Mouse (Mus musculus): Measurements from ENCODE around the gene Bnc2. TPM values are rescaled to one million over a fixed set of nuclear protein-coding genes. Genes with fewer than 3 reads are reported as not detected.

Gene Bnc2
- polyA plus RNA-seq, 1 experiment from 2014 or later = 1.6 TPM

DNA sequence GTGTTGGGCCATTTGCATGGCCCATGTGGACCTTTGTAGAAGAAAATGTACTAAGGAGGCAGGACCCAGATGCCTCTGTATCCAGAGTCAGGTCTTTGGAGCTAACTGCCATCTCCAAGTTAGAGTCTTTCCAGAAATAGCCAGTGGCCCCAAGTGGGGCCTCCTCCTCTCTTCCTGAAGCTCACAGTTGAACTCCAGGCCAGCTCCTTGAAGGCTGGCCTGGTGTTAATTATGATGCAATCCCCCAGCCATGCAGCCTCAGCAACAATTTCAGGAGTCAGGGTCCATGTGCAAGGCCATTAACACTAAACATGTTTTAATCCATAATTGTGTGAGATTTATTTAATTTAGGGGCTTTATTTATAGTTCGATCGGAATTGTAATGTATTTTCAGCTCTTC, 427.7 kb downstream of the Bnc2 start:
- Histone ChIP-seq H3K4me3 (no peak overlapping the region), H3K4me2 (no peak overlapping the region), H3K9ac (no peak overlapping the region), H3K9me3 (replicated peaks) (no peaks in the 10 kb centered on the region), H3K36me3 (no peaks in the 10 kb centered on the region), H3K4me1 (replicated peaks) (0 out of 2 replicates have a peak, but pooled peaks cover 4% of the 10 kb centered on the region), H3K27me3 (replicated peaks) (no peaks in the 10 kb centered on the region), H3K27ac (ENCODE audit: poor library complexity, severe bottlenecking) (no peak overlapping the region)
- no peak for ATAC-seq (ENCODE audit: insufficient number of reproducible peaks, low FRiP score)
- 90% methylated on average over 2 of the region's 2 CpGs for WGBS

DNA sequence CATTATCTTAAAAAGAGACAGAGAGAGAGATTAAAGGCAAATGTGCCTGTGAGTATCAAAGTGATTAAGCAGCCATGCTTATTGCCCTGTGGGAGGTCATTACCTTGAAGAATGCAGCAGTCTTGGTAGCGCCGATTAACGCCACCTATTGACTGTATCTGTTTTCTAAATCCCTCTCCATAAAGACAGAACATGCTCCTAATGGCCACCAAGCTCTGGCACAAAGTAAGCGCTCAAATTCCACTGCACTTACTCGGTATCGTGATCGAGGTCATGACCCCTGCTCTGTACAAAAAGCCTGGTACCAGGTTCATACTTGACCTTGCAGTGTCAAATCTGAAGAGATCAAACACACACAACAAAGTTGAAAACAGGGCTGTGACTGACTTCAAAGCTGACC, 442.7 kb downstream of the Bnc2 start:
- H3K4me2 ChIP-seq = no peak overlapping the region
- 0 out of 2 replicates have a peak, but pooled peaks cover 7% of the 10 kb centered on the region for H3K4me1 ChIP-seq (replicated peaks)
- H3K4me3 ChIP-seq = no peak overlapping the region
- no peaks in the 10 kb centered on the region for H3K27me3 ChIP-seq (replicated peaks)
- no peaks in the 10 kb centered on the region for H3K36me3 ChIP-seq
- 70% methylated on average over 7 of the region's 7 CpGs for WGBS
- no peak overlapping the region for H3K9ac ChIP-seq
- H3K27ac ChIP-seq (ENCODE audit: poor library complexity, severe bottlenecking) = no peak overlapping the region
- no peak for ATAC-seq (ENCODE audit: insufficient number of reproducible peaks, low FRiP score)
- H3K9me3 ChIP-seq (replicated peaks) = no peaks in the 10 kb centered on the region

DNA sequence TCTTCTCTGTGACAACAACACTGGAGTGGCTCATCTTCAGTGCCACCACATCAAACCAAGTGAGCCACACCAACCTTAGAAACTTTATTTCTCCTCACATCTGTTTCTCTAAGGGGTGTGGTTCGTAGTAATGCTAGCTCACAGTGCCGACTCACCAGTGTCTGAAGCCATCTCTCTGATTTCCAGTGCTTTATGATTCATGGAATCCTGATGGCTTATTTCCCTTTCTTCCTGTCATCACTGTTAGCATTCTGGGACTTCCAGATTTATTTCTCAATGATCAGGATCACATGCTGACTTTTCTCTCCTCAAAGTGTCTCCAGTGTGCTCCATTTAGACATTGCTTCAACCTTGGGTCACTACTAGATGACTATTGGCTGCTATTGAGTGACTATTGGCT, 443.8 kb downstream of the Bnc2 start:
- no peaks in the 10 kb centered on the region for H3K9me3 ChIP-seq (replicated peaks)
- no peak overlapping the region for H3K27ac ChIP-seq (ENCODE audit: poor library complexity, severe bottlenecking)
- no peak for ATAC-seq (ENCODE audit: insufficient number of reproducible peaks, low FRiP score)
- H3K27me3 ChIP-seq (replicated peaks) = no peaks in the 10 kb centered on the region
- H3K4me2 ChIP-seq = no peak overlapping the region
- H3K4me3 ChIP-seq = no peak overlapping the region
- no peaks in the 10 kb centered on the region for H3K36me3 ChIP-seq
- H3K9ac ChIP-seq = no peak overlapping the region
- H3K4me1 ChIP-seq (replicated peaks) = 0 out of 2 replicates have a peak, but pooled peaks cover 7% of the 10 kb centered on the region
- 83% methylated on average over 2 of the region's 2 CpGs for WGBS

DNA sequence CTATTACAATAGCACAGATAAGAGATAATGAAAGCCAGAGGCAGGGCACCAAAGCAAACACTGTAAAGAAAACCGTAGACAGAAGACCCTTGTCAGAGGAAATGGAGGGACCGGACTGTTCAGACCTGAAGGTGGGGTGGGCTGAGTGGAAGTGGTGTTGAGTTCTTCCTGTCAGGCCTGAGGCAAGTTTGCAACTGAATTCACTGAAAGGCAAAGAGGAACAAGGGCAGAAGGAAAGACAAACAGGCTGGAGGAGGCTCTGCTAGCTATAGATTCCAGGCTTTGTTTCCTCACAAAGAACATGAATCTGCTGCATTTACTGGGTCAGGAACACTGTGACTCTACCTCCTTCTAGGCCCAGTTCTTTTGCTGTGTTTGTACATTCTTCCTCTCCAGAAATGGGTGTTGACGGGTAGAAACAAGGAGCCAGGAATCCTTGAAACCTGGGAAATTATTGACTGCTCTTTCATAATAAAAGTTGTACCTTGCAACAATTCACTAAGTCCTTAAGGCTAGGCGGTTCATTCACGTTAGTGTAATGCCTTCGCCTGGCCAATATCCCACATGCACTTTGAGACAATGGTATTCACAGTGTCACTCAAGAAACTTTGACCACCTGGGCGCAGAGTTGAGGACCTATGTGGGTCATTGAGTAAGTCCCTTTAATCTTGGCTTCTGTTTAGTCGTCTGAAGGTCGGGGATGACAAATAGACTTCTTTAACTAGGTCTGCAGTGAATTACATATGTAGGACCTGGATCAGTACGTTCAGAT, 445.7 kb downstream of the Bnc2 start:
- Histone ChIP-seq H3K9me3 (replicated peaks) (no peaks in the 10 kb centered on the region), H3K36me3 (no peaks in the 10 kb centered on the region), H3K9ac (no peak overlapping the region), H3K4me1 (replicated peaks) (0 out of 2 replicates have a peak, but pooled peaks cover 7% of the 10 kb centered on the region), H3K4me2 (no peak overlapping the region), H3K4me3 (no peak overlapping the region), H3K27ac (ENCODE audit: poor library complexity, severe bottlenecking) (no peak overlapping the region), H3K27me3 (replicated peaks) (no peaks in the 10 kb centered on the region)
- WGBS = 63% methylated on average over 10 of the region's 10 CpGs
- ATAC-seq (ENCODE audit: insufficient number of reproducible peaks, low FRiP score) = peak; percentile 45; the same call in 1 of the 2 replicates

DNA sequence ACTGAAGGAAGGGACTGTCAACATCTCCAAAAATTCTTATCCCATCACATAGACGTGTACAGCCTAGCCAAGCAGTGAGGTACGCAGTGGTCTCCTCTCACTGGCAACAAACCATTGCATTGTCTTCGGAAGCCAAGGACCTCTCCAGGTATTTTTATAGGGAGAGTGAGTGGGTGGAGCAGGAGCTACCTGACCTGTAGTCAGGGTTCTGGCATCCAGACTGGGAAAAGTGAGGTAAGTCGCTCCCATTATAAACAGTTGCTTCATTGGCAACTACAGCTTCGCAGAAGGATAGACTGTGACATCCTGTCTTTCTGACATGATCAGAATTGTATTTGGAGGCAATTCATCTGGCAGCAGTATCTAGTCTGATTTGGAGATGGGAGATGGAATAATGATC, 446.5 kb downstream of the Bnc2 start:
- Histone ChIP-seq H3K27ac (ENCODE audit: poor library complexity, severe bottlenecking) (no peak overlapping the region), H3K4me3 (no peak overlapping the region), H3K36me3 (no peaks in the 10 kb centered on the region), H3K27me3 (replicated peaks) (no peaks in the 10 kb centered on the region), H3K9ac (no peak overlapping the region), H3K4me2 (no peak overlapping the region), H3K4me1 (replicated peaks) (0 out of 2 replicates have a peak, but pooled peaks cover 7% of the 10 kb centered on the region), H3K9me3 (replicated peaks) (no peaks in the 10 kb centered on the region)
- 86% methylated on average over 5 of the region's 5 CpGs for WGBS
- ATAC-seq (ENCODE audit: insufficient number of reproducible peaks, low FRiP score) = no peak

Other genes starting within 250 kb of the Bnc2 start
- 6.8 and 7.1 TPM in 2 replicates for gene Cntln, start 209.0 kb upstream of the Bnc2 start, polyA plus RNA-seq (2016; fragmentation: Nextera tagmentation; extraction: Ambion mirVana)

All from heart, embryonic 12.5 days (tissue).